Mouse (Mus musculus): ENCODE measurements around the gene Wbp11.
A peak's percentile ranks its signal among the peaks of the same experiment; 100 is the strongest.

Gene Wbp11

DNA sequence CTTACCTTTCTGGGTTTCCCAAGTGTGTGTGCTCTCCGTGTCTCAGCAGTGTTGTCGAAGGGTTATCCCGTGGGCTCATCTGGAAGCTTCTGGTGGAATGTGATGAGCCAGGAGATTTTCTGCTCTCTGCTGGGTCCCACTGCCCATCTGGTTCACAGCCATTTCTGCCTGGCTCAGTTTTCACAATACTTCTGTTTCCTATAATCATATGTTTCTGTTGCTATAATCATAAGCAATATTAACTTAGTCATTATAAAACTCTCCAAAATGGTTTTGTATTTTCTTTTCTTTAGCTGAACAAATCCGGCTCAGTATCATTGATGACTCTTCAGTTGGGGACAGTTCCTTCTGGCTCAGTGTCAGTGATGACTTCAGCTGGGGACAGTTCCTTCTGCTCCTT, 7.3 kb upstream of the Wbp11 start, which contains the start of gene Smco3:
TSS of gene Smco3 (minus strand) at position 101 of the 400 bp plus-strand sequence.
- no peak for DNase-seq

DNA sequence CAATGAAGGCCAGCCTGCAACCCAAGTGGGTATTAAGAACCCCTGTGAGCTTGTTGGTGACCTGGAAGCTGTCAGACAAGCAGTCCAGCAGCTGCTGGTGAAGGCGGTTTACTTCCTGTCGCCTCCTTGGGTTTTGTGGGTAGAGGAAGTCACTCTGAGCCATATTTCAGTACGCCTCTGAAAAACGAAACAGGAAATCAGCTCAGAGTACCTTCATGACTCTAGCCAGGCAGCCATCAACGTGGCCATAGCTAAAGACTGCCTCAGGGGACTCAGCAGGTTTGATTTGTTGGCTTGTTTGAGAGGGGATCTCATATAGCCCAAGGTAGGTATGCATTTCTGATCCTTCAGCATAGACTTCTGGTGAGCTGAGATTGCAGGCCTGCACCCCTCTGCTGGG, 3.7 kb upstream of the Wbp11 start:
- DNase-seq, result peak in 1 of 2 experiments; percentile 42

DNA sequence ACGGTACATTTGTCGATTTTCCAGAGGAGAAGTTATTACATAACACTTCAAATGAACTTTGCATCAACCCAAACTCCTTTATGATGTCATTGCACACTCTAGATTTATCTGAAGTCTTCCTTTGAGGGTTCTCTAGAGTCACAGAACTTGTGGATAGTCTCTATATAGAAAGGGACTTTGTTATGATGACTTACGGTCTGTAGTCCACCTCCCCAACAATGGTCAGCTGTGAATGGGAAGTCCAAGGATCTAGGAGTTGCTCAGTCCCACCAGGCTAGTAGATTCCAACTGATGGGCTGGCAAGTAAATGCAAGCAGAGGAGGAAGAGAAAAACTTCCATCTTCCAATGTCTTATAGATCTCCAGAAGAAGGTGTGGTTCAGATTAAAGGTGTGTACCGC, 648 bp upstream of the Wbp11 start:
- DNase-seq, result no peak

DNA sequence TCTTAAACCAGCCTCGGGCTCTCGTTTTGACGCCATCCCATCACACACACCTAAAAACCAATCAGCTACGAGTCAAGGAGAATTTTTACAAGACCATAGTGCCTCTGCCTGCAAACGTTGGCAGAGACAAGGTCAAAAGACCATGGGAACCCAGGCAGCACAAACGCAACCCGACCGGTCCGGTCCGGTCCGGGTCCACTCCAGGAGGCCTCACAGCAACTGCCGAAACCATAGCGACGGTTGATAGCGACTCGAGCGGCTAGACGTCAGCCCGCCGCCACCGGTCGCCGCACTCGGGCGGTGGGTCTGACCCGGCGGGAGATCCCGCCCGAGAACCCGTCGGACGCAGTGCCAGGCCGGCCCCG, 535 bp downstream of the Wbp11 start, which contains the start of gene BC049715:
TSS of gene BC049715 (plus strand) at position 111 of the 365 bp plus-strand sequence.
- DNase-seq, result no peak

DNA sequence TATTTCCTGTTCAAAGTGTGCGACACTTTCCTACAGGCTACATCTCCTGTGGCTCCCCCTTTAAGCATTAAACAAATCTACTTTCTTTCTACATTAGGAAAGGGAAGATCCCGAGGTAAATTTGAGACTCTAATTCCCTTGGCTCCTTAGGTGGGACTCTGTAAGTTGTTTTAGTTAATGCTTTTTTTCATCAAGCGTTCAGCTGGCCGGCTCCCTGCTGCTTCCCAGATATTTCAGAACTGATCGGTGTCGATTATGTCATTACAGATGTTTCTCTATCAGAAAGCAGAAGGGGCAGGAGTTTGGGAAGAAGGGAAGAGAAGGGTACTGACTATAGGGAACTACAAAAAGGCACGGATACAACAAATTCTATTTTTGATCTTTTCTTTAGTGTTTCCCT, 917 bp downstream of the Wbp11 start:
- DNase-seq, result no peak

DNA sequence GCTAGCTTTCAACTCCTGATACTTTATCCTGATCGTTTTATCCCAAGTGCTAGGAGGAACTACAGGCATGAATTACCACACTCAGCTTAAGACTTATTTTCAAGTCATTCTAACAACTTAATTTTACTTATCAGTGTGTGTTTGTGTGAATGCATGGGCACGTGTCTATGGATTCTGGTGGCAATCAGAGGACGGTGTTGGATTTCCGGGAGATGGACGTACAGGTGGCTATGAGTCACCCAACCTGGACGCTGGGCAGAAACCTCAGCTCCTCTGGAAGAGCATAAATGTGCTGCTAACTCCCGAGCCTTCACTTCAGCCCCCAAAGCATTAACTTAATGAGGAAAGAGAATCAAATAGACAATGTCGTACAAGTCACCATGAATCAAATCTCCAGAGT, 3.0 kb downstream of the Wbp11 start:
- no peak for DNase-seq

DNA sequence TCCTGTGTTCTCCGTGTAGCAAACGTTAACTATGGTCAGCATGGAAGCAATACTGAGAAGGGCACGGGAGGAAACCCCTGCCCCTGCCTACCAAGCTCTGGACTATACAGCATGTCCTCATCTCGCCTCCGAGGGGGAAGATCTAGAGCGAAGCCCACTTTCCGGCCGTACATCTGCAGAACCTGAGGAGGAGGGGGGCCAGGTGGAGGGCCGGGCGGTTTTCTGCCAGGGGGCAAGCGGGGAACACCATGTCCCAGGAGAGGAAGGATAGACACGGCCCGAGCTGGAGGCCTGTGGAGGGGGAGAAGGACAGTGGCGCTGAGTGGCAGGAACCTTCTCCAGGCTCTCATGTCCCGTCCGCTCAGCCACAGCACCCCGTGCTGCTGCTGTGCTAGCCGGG, 6.9 kb downstream of the Wbp11 start:
- no peak for DNase-seq

DNA sequence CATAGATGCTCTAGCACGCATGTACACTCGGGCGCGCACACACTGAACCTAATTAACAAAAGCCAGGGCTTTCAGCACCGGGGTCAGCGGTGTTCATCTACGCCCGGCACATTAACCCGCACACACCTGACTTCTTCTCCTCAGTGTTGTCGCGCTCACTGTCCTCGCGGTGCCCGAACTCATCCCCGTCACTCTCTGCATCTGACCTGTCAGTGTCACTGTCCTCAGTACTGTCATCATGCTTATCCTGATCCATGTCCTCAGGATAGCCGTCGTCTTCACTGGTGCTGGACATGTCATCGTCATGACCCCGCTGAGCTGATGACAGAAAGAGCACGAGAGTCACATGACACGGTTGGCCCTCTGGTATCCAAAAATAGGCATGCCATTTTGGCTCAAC, 7.7 kb downstream of the Wbp11 start:
- DNase-seq, result no peak

DNA sequence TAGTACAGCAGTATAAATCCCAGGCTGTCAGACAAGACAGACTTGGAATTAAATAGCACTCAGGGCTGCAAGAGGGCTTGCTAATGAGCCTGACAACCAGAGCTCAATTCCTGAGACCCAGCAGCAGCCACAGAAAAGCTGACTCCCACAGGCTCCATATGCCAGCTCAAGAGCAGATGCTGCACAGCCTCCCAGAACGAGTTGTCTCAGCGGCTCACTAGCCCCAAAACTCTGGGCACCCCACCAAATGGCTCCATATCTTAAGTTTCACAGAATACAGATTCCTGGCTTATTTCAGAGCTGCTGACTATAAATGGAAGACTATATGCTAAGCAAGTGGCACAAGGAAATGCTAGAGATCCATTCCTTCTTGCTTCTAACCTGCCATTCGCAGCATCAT, 10.5 kb downstream of the Wbp11 start:
- DNase-seq, result no peak

DNA sequence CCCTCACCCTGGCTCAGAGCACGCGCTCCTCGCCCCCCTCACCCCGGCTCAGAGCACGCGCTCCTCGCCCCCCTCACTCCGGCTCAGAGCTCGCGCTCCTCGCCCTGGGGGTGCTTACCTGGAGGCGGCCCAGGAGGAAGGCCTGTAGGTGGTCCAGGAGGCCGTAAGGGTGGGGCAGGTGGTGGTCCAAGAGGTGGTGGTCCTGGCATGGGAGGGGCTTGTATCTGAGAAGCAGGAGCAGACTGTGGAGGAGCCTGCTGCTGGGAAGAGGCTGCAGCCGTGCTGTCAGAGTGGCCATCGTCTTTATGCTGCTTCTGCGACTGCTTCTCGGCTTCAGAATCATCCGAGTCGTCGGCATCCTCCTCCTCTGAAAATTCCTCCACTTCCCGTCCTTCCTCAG, 11.2 kb downstream of the Wbp11 start:
- no peak for DNase-seq

DNA sequence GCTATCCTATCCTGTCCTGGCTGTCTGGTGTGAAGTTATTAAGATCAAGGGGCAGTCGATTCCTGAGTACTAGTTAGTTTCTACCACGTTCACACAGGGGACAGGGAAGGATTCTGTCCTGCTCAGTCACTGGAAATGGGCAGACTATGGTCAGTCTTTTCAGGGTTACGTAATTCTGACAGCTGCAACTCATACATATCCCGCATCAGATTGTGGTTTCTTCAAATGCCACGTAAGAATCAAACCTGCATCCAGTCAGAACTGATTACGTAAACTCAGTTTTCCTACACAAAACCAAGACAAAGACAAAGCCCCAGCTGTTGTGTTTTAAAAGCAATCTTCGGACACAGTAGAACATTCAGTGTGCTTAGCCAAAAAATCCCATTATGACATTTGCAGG, 12.7 kb downstream of the Wbp11 start:
- no peak for DNase-seq

DNA sequence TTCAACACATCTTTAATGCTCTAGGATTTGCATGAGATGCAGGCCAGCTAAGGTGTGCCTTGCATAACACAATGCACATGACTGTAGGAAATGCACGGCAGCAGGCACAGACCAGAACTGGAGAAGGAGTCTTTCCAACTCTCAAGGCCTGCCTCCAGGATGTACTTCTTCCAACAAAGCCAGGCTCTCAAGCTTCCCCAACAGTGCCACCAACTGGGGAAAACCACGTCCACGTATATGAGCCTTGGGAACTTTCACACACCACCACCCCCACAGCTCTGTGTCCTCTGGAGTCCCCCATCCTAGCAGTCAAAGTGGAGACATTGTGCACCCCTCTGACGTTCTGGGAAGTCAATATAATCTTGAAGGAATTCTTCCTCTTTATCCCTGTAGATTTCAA, 14.9 kb downstream of the Wbp11 start:
- no peak for DNase-seq

DNA sequence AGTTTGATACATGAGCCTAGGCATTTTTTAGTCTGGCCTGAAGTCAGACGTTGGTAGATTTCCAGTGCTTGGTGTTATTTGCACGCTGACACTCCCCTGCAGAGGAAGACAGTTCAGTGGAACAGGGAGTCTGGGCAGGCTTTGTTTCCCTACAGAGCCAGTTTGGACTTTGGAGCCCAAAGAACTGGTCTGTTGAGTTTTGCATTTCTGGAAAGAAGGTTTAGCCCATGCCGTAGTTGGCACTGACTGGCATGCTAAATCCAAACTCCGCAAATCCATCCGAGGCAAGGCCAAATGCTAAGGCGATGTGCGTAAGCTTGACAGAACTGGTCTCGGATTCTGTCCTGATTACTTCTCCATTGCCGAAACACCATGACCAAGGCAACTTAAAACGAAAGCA, 16.8 kb downstream of the Wbp11 start:
- no peak for DNase-seq

DNA sequence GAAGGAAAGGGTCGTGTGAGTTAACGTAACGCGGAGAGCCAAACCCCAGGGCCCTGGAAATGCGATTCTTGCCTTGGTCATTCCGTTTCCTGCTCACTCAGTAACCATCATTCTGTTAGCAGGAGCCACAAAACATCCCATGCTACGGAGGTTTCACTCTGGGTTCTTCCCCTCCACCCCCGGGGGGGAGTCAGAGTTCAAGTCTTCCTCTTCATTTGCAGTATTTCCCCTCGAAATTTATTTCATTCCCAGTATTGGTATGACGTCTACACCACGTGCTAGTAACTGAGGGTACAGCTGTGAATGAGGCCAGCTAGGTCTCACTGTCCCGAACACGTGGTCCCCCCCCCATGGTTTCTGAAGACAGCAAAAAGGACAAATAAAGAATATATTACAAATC, 18.4 kb downstream of the Wbp11 start:
- DNase-seq, result no peak

DNA sequence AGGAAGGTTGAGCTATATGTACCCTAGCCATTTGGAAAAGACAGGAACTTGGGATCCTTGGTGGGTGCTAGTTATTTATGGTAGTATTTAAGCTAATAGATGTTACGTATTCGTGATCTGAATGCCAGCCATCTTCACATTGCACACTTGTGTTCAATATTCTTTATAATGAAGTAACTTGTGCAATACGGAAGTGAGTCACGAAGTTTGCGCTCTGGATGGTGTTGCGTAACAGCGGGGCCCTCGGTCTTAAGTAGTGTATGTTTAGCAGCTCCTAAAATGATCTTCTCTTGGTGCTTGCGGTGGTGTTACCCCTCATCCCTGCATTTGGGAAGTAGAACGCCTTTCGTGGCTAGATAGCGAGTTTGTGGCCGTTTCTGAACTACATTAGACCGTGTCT, 19.0 kb downstream of the Wbp11 start:
- no peak for DNase-seq

DNA sequence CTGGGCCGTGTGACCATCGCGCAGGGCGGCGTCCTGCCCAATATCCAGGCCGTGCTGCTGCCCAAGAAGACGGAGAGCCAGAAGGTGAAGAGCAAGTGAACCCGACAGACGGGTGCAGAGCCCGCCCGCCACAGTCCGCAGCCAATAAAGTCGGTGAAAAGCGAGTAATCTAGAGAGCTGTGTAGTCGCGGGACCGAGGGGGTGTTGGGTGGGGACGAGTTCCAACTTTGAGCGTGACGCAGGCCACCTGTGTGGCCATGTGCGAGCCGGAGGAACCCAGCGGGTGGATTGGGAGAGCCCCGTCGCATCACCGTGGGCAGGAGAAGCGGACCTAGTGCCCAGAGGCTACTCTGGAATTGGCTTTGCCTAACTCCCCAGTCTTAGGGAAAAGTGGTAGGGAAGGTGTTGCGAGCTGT, 19.4 kb downstream of the Wbp11 start:
- DNase-seq, result peak in 1 of 2 experiments; percentile 28

DNA sequence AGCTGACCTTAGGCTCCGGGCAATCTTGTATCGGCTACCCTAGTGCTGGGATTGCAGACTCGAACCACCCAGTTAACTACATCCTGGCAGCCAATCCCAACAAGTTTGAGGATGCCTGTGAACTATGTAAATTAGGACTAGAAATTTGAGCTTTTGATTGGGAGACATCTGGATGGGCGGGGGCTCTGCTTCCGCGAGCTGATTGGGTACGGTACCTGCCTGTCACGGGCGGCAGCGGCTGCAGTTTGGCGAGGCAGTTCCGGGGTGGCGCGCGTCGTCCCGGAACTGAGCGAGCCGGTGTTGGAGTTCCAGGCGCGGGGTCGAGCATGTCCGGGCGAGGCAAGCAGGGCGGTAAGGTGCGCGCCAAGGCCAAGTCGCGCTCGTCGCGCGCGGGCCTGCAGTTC, 20.0 kb downstream of the Wbp11 start, which contains the start of gene H2afj:
TSS of gene H2afj (plus strand) at position 231 of the 404 bp plus-strand sequence.
- DNase-seq, result peak; percentile 95 to 97

DNA sequence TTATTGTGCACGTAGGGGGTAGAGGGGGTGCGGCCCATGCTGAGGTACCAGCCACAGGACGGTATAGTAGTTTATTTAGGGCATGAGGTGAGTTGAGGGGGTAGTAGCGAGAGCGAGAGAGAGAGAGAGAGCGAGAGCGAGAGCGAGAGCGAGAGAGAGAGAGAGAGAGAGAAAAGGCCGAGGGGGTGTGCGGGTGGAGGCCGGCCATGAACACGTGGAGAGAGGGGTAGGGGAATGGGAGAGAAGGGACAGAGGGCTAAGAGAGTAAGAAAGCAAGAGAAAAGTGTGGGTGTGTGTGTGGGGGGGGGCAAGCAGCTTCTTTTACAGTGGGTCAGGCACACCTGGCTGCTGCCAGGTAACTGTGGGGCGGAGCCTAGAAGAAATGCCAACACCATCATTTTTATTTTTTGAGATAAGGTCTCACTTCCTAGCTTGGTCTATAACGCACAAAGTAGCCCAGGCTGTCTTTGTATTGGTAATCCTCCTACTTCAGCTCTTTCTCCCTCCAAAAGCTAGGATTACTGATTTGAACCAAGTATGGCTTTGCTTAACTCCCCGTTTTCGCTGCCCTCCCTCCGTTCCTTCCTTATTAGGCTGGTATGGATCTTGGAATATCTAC, 20.5 kb downstream of the Wbp11 start:
- no peak for DNase-seq

DNA sequence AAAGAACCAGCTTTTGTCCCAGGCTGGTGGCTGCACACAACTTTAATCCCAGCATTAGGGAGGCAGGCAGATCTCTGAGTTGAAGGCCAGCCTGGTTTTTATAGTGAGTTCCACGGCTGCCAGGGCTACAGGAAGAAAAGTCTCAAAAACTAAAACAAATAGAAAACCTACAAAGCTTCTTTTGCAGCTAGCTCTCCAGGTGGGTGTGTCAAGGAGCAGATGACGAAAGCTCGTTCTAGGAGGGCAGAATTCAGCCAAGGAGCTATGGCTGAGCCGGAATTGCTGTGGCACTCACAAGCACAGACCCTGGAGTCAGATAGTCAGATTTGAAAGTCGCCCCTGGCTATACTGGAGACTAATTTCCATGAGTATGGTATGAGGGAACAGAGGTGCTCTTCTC, 21.2 kb downstream of the Wbp11 start:
- no peak for DNase-seq

DNA sequence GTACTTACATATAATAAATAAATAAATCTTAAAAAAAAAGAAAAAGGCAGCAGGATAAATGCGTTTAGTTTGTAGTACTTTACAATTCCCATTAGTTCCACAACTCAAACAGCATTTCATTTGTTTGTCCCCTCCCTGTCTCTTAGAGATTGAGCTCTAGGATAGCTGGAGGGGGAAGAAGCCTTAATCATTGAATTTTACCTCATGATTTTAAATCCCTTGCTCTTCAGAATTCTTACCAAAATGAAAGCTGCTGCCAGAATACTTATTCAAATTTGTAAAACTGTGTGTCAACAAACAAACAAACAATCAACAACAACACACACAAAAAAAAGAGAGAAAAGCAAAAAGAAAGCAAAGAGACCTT, 22.6 kb downstream of the Wbp11 start:
- DNase-seq, result no peak

DNA sequence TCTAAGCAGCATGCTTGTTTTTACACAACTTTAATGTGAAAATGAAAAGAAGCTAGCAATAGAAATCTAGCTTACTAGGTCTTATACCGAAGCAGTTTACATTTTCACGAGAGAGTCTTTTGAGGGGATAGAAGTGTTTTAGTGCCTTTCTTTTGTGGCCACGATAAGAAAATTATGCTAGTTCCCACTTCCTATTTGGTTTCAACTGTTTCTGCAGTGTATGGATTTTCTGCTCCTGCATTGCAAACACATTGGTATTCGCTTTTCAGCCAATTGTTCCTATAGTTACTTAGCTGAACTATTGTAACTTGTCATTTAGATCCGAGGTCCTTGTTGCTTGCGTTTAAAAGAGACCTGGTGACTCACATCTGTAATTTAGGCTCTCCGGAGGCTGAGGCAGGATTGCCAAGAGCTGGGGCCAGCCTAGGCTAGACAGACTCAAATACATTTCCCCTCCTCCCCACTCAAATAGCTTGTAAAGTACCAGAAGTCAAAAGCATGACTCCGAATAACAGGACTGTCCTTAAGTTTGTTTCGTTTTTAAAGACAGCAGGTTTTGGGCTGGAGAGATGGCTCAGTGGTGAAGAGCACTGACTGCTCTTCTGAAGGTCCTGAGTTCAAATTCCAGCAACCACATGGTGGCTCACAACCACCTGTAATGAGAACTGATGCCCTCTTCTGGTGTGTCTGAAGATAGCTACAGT, 23.2 kb downstream of the Wbp11 start:
- DNase-seq, result no peak

DNA sequence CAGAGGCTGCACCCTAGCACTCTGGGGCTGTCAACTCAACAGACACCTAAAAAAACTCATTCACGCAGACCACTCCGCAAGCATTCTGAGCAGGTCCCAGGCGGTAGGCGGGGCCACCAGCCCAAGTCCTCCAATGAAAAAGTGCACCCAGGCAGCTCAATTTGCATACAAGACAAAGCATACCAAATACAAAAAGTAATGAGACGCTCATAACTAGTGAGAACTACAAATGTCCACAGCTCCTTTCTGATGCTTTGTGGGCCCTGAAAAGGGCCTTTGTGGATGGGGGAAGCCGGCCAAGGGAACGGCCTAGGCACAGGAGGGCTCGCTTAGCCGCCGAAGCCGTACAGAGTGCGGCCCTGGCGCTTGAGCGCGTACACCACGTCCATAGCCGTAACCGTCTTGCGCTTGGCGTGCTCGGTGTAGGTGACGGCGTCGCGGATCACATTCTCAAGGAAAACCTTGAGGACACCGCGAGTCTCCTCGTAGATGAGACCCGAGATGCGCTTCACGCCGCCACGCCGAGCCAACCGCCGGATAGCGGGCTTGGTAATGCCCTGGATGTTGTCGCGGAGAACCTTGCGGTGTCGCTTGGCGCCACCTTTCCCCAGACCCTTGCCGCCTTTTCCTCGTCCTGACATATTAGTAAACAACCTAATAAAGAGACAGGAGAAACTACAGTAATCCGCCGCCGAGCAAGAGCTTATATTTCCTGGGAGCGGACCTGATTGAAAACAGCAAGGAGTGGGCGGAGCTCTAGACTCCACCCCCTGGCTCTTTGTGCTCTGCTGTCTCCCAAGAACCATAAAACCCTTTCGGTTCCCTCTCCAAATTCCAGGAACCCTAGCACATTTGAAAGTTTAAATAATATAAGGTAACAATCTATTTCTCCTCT, 24.0 kb downstream of the Wbp11 start, which contains the start of gene Hist4h4:
TSS of gene Hist4h4 (minus strand) at position 677 of the 895 bp plus-strand sequence.
- DNase-seq, result peak; percentile 88 to 93

DNA sequence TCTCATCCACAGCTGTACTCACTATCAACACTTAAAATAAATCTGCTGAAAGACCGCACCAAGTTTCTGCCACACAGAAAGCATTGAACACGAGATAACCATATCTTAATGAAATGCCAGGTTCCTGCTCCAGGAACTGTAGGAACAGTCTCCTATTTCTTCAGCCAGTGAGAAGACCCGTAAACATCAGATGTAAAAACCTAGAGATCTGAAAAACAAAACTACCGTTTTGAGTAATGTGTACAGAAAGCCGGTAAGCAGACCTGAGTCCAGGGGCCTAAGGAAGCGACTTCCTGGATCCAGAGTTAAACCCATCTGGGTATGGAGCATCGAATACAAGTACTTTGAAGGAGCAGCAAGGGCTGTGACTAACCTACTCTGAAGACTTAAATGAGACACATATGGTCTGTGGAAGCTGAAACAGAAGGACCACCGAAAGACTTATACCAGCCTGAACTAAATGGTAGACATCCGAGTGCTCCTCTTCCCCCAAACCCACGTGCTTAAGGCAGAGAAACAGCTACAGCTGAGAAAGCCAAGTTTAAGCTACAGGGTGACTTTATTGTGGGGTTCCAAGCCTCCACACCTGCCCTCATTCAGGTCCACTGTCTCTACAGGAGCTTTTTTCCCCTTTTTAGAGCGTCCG, 24.8 kb downstream of the Wbp11 start:
- DNase-seq, result no peak
